Mouse (Mus musculus) urinary bladder, postnatal 14 days (tissue): ENCODE results near the gene Tmem270.

Experiments
- DNase-seq: peaks from one replicate; pipeline ENCODE4 v3.0.0; 2021; ENCODE audit warnings: low spot score

The Tmem270 gene

DNA sequence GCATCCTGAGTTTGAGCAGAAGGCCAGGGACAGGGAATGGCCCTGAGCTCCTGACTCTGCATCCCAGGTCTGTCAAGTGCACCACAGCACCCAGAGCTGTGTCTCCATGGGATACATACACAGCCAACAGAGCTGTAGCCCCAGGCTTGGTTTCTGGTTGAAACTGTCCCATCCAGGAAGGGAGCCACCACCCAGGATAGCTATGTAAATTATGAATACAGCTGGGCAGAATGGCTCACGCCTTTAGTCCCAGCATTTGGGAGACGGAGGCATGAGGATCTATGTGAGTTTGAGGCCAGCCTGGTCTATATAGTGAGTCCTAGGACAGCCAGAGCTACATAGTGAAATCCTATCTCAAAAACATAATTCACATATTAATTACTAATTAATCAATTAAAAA is 23.5 kb upstream of the Tmem270 start:
- DNase-seq, result no peak

DNA sequence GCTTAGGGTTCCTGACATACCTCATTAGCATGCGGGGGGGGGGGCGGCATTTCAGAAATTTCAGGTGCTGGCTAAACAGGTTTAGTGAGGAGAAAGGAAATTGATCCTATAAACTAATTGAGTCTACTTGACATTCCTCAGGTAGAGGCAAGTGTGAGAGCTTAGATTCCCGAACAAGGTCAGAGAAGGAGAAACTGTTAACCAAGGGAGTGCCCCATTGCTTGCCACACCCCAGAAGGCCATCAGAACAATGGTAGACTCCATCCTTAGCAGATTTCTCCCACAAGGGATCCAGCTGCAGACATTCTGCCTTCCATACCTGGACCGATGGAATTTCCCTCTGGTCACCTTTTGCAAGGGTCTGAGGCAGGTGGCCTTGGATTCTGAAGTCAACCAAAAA is 20.2 kb upstream of the Tmem270 start:
- DNase-seq, result no peak

DNA sequence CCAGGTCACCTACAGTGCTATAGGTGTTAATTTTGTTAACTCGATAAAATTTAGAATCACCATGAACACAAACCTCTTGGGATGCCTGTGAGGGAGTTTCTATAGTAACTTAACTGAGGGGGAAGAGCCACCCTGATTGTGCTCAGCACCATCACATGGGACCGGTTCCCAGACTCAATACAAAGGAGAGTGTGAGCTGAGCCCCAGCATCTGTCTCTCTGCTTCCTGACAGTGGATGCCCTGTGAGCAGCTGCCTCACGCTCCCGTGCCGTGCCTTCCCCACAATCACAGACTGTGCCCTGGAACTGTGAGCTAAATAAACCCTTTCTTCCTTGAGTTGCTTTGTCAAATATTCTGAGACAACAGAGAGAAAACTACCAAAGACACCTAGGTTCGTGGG is 16.6 kb upstream of the Tmem270 start:
- no peak for DNase-seq

DNA sequence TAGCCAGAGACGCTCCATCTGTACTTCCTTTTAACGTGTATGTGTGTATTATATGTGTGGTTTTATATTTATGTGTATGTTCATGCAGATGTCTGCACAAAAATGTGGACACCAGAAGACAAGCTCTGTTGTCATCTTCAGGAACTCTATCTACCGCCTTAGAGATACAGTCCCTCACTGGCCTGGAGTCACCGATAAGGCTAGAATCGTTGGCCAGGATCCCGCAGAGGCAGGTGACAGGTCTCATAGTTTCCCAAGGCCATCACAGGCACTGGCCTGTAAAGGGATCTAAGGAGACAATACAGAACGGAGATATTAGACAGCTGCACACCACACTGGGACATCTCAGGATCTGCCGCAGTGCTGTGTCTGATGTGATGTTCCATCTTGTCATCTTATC is 14.6 kb upstream of the Tmem270 start:
- no peak for DNase-seq

DNA sequence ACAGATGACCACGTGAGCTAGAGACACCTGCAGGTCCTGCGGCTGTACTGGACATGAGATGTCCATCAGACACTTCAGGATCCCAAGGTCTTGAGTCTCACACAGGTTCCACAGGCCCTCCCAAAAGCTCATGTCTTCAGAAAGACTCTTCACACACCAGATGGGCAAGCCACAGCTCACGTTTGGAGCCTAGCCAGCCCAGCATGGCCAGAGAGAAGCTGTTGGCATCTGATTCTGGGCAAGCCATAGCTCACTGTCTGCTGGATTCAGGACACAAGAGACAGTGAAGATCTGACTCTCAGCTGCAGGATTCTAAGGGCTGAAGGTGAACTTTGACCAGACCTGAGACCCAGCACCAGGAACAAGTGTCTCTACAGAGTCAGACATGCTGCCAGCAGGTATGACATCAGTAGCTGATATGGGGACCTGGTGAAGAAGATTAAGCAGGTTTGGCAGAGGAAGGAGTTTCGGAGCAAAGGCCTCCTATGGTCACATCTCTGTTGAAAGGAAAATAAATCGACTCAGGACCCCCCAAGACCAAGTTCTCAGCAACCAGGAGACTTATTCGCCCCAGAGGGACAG is 13.7 kb upstream of the Tmem270 start:
- no peak for DNase-seq

DNA sequence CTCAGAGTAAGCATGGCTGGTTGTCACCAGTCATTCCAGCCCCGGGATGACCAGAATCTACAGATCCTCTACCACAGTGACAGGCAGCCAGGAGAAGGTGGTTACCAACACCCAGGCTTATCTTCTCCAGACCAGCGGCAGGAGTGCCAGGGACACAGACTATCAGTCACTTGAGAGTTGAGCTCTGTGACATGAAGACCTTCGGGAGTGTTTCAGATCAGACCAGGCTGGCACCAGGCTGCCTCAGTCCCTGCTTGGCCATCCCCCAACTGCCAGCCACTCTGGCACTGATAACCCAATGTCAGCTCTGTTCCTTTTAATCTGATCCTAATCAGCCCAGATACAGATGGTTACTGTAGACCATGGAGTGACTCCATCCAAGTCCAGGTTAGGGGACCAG is 12.6 kb upstream of the Tmem270 start:
- DNase-seq, result no peak

DNA sequence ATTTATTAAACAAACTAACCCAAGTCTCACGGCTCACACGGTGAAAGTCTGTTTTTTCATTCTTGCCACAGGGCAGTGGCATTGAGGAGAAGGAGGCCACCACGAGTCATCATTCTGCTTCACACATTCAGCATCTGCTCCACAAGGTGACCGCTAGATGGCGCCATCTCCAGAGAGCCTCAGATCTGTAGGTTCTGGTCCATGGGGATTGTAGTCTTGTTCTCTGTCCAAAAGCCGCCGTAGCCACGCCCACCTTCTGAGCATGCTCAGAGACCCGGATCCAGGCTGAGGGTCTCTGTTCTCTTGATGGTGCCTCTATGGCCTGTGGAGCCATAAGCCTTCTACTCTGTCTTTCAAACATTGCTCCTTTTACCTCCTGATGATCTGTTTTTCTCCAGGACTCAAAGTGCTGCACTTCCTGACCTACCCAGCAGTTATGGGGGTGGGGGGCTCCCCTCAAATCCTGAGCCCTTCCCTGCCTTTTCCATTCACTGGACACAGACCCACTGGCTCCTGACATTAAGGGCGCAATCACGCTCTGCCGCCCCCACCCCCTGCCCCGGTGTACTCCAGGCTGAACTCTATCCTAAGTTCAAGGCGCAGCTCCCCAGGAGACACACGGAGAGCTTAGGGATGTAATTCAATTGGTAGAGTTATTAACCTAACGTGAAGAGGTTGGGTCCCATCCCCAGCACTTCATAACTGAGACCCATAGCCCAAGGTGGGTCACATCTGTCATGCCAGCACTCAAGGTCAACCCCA is 11.7 kb upstream of the Tmem270 start:
- peak; percentile 81 for DNase-seq

DNA sequence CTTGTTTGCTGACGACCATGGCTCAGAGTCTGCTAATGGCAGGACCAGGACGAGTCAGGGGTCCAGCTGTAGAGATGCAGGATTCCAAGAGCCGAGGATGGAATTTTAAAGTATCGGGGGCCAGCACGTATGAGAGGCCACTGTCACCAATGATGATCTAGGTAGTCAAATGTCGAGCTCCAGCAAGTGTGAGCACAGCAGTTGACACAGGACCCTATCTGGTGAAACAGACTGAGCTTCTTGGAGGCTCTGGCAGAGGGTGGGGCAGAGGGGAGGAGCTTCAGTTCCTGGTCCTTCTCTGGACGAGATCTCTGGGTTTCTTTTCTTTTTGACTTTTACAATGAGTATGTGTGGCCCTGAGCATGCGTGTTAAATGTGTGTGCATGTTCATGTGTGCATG is 8.8 kb upstream of the Tmem270 start, which contains the start of gene Cldn13:
Cldn13 (minus strand) TSS at position 216 of the 400 bp plus-strand sequence.
- no peak for DNase-seq

DNA sequence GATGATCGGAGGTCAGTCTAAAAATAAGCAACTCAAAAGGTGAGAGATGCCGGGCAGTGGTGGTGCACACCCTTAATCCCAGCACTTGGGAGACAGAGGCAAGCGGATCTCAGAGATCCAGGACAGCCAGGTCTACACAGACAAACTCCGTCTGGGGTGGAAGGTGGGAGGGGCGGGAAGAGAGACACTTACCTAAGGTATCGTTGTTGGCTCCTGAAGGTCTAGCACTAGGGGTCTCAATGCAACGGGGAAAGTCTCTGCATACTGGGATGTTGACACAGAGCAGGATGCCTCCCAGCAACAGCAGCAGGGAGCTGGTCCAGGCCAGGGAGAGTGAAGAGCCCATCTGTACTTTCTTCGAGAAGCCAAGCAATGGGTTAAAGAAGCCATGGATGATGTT is 8.0 kb upstream of the Tmem270 start:
- DNase-seq, result no peak

DNA sequence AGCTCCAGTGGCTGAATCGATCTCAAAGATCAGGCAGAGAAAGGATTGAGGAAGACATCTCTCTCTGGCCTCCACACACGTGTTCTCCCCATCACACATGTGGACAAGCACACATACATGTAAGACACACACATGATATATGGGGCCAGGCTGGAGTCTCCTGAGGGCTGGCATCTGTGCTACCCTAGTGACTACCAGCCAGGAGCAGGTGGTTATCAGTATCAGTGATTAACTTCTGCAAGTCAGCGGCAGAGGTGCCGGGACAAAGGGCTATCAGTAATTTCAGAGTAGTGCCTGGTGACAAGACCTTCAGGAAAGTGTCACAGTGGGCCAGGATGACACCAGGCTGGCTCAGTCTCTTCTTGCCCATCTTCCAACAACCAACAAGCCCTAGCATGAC is 7.2 kb upstream of the Tmem270 start:
- no peak for DNase-seq

DNA sequence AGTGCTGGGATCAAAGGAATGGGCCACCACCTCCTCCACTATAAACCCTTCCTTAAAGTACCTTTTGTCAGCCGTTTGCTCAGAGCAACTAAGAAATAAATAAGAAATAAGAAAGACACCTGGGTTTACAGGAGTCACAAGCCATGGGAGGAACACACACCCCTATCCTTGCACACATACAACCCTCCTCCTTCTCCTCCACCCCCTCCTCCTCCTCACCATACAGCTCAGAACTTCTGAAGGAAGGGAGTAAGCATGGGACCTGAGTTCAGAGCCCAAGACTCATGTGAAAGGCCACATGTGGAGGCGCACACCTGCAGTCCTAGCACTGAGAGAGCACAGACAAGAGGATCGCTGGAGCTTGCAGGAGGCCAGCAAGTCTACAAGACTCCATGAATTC is 6.8 kb upstream of the Tmem270 start:
- DNase-seq, result no peak

DNA sequence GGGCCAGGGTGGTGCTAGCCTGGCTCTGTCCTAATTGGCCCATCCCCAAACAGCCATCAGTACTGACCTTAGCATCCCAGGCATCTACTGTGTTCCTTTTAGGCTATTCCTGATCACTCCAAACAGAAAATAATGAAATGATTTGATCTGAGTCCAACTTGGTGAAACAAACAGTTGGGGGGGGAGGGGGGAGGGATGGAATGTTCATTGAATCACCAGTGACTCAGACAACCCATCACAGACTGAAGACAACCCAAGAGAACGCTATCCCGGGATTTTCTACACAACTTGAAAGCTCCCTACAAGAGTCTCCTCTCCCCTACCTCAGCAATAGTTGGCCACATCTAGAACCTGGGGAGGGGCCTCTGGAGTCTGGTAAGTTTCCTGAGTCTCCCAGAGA is 5.4 kb upstream of the Tmem270 start:
- no peak for DNase-seq

DNA sequence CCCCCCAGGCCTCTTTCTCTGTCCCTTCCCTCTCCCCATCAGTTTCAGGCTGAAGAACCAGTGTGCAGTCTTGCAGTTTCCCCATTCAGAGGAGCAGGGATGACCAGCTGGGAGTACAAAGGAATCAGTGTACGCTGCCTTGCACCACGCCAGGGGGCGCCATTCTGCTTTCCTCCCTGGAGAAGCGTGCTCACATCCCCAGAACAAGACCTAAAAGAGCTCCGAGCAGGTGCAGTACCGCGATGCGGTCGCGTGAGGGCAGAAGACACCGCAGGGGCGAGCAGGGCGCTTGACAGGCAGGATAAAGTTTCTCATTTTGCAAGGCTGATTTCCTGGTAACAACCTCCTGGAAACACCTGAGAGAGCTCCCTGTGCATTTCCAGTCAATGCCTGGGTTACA is 602 bp upstream of the Tmem270 start:
- peak; percentile 97 for DNase-seq

DNA sequence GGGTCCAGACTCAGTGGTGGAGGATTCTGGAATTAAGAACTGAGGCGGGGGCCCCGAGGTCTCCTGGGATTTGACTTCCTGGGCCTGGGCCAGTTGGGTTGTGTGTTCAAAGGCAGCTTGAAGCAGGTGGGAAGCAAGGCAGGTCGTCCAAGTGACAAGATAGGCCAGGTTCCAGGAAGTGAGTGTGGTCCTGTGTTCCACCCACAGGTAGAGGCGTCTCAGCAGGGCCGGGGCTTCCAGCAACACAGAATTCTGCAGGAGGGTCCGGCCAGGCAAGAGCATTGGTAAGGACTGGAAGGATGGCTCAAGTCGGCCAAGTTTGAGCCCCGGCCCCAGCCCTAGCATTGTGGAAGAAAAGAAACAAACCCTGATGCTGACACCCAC is 4.9 kb downstream of the Tmem270 start:
- DNase-seq, result no peak

DNA sequence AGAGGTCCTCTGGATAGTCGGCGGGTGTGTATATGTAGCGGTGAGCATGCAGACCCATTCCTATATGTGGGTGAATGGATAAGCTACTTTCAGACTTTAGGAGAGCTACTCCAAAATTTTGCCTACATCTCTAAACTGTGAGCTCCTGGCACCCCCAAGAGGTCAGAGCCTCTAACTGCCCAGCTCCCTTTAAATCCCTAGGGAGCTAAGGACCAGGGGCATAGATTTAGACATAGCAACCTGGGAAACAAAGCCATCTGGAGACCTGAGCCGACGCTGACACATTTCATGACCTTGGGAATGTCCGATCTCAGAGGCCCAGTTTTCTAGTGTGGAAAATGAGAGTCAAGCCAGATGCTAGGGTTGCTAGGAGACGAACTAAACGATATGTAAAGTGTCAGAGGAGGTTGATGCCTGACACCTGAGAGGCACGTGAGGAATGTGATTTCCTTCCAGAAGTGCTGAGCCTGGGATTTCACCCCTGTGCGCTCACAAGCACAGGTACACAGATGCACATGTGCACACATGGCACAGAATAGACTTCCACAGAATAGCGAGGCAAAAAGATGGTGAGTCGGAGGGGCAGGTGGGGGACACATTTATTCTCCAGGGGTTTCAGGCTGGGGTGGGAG is 5.4 kb downstream of the Tmem270 start:
- peak; percentile 45 for DNase-seq

DNA sequence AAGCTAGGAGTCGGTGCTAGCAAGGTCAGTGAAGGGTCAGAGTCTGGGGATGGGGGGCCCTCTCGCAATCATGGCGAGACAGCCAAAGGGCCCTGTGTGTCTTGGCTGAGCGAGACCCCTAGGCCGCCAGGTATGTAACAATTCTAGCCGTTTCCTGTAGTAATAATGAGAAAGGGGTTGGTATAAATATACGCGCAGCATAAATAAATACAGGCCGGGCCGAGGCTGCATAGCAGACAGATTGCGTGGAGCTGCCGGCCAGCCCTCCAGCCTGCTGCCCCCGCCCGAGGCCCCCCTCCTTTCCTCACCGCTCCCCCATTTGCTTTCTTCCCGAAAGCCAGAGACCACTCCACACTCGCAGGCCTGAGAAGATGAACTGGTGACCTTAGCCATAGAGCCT is 8.9 kb downstream of the Tmem270 start:
- DNase-seq, result no peak

DNA sequence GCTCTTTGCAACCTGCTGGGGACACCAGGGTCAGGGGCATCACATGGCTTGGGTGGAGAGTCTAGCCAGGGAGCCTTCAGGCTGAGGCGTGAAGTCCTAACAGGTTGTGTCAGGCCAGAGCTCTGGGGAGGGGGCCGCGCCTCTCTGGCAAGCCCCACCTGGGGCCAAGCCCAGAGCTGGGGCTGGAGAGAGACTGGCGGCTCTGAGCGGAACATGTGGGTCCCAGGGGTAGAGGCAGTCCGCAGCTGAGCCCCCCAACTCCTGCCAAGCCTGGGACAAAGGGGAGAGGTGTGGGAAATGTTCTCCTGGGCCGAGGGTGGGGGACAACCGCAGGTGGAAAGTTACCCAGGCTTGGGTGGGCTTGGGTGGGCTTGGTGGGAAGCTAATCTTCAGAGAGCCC is 9.6 kb downstream of the Tmem270 start:
- no peak for DNase-seq

DNA sequence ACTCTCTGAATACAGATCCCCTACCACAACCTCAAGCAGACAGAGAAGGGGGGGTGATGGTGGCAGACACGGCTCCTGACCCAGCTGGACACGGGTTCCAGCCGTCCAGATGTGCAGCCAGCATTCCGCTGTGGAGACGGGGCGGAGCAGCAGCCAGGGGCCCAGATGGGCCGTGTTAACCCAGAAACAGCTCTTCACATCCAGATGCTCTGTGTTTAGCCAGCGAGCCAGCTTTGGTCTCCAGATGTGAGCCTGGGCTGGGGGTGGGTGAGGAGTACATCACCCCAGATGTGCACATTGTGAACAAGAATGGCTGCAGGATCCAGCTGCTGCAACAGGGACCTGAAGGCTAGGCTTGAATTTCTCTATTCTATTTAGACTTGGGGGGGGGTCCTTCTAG is 11.2 kb downstream of the Tmem270 start:
- peak; percentile 55 for DNase-seq

DNA sequence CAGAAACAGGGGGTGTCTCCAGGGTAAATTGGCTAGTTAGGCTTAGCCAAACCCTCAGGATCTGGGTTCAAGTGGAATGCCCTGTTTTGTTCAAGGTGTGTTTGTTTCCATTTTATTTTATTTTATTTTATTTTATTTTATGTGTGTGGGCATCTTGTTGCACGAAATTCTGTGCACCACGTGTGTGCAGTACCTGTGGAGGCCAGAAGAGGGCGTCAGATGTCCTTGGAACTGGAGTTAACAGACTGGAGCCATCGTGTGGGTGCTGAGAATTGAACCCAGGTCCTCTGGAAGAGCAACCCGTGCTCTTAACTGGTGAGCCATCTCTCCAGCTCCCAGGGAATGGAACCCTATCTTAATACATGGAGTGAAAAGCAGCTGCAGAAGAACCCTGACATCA is 13.8 kb downstream of the Tmem270 start:
- no peak for DNase-seq

DNA sequence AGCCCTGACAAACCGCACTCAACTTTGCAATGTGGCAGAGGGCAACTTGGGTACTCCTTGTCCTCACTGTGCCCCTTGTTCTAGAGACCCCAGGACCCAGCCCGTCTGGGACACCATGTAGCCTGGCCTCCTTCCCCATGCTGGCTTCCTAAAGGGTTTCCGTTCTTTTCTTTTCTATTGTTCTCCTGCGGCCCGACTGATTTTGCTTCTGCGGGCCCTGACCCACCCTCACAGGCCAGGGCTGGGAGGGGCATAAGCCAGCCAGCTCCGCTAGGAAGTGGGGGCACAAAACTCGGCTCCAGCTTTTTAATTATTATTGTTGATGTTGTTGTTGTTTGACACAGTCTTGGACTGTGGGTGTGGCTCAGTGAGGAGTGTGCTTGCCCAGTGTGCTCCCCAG is 15.0 kb downstream of the Tmem270 start:
- no peak for DNase-seq

DNA sequence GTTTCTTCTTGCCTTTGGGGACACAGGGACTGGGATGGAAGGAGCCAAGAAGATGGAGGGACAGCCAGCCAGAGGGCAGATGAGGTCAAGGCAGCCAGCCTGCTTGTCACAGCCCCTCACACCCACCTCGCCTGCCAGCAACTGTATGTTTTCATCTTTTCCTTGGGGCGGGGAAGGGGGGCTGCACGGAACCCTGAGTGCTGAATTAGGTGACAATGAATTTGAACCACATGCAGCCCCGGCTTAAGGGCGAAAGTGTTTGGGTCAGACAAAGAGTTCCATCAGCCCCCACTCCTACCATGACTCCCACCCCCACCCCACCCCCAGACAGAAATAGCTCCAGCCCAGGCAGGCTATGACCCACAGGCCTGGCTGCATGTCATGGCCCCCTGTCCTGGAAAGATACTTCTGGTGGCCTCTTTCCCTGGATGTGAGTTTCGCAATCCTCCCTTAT is 15.9 kb downstream of the Tmem270 start:
- DNase-seq, result no peak

DNA sequence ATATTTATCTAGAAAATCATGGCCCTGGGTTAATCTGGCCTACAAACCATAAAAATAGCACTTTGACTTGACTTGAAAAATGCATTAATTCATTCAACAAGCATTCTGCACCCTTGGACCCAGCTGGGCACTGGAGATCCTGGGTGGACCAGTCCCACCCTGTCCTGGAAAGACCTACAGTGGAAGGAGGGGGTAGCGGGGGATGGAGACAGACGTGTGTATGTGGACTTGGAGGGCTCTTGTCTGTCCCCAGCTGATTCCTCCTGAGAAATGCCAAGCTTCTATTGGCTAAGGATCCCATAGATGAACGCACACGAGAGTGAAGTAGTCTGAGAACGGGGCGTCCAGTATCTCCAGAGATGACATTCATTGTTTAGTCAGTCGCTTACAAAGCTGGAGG is 18.0 kb downstream of the Tmem270 start:
- no peak for DNase-seq
